Mouse (Mus musculus) intestine, postnatal 0 days (tissue): ENCODE results near the gene Clhc1. TPM values are rescaled to one million over a fixed set of nuclear protein-coding genes. Genes with fewer than 3 reads are reported as not detected.
A peak's percentile ranks its signal among the peaks of the same experiment; 100 is the strongest.

ENCODE experiments used
- ATAC-seq: fragments of 200-750 bp; cut with Nextera tagmentation; 2 replicates; pipeline ENCODE4 v1.8.0; 2017; ENCODE audit warnings: mild to moderate bottlenecking, moderate TSS enrichment, moderate library complexity
- H3K27ac ChIP-seq: fragments of 300-500 bp; sonication (generic); 2 replicates; pipeline ENCODE4 v1.5.1; 2014; ENCODE audit warnings: mild to moderate bottlenecking, low read depth, low read length, moderate library complexity
- H3K27me3 ChIP-seq: fragments of 300-500 bp; sonication (generic); replicated peaks from 2 replicates; pipeline ENCODE4 v1.6.1; 2014; ENCODE audit warnings: low read length, mixed read lengths; ENCODE audit not compliant: control insufficient read depth, insufficient read depth
- H3K36me3 ChIP-seq: fragments of 300-500 bp; sonication (generic); 2 replicates; pipeline ENCODE4 v1.6.1; 2014; ENCODE audit warnings: mild to moderate bottlenecking, moderate library complexity; ENCODE audit not compliant: control insufficient read depth, insufficient read depth
- H3K4me1 ChIP-seq: fragments of 300-500 bp; sonication (generic); replicated peaks from 2 replicates; pipeline ENCODE4 v1.6.1; 2014; ENCODE audit warnings: antibody characterized with exemption, low read length, mixed read lengths; ENCODE audit not compliant: control insufficient read depth, insufficient read depth
- H3K4me2 ChIP-seq: fragments of 300-500 bp; sonication (generic); replicated peaks from 2 replicates; pipeline ENCODE4 v1.6.1; 2014; ENCODE audit warnings: low read depth, mild to moderate bottlenecking, moderate library complexity
- H3K4me3 ChIP-seq: fragments of 300-500 bp; sonication (generic); 2 replicates; pipeline ENCODE4 v1.5.1; 2014; ENCODE audit warnings: low read depth, low read length
- H3K9ac ChIP-seq: fragments of 300-500 bp; sonication (generic); 2 replicates; pipeline ENCODE4 v1.6.1; 2014; ENCODE audit warnings: mild to moderate bottlenecking, low read depth, low read length
- H3K9me3 ChIP-seq: fragments of 300-500 bp; sonication (generic); 2 replicates; pipeline ENCODE4 v1.6.1; 2016; ENCODE audit warnings: mixed run types; ENCODE audit not compliant: control insufficient read depth
- CTCF ChIP-seq: sonication (generic); IDR thresholded peaks from 2 replicates; pipeline ENCODE4 v1.5.1; 2016; ENCODE audit warnings: low read depth, mild to moderate bottlenecking, control low read depth, antibody characterized with exemption, moderate library complexity
- WGBS: fragments of 180-500 bp; shearing (Covaris S2); extraction: QIAGEN DNeasy Blood & Tissue Kit; methylation state at CpG from one replicate; pipeline ENCODE4 v1.1.7; 2014; 5-methylcytosine and 5-hydroxymethylcytosine counted together
- polyA plus RNA-seq: library from polyadenylated mRNA; unstranded; fragments of >200 nt; fragmentation: Nextera tagmentation; extraction: Ambion mirVana; gene quantifications from 2 replicates; pipeline ENCODE4 v1.2.1, GENCODE M21; 2015

Clhc1 gene
- 0.20 TPM in 1 of 2 replicates, not detected in the other for polyA plus RNA-seq

DNA sequence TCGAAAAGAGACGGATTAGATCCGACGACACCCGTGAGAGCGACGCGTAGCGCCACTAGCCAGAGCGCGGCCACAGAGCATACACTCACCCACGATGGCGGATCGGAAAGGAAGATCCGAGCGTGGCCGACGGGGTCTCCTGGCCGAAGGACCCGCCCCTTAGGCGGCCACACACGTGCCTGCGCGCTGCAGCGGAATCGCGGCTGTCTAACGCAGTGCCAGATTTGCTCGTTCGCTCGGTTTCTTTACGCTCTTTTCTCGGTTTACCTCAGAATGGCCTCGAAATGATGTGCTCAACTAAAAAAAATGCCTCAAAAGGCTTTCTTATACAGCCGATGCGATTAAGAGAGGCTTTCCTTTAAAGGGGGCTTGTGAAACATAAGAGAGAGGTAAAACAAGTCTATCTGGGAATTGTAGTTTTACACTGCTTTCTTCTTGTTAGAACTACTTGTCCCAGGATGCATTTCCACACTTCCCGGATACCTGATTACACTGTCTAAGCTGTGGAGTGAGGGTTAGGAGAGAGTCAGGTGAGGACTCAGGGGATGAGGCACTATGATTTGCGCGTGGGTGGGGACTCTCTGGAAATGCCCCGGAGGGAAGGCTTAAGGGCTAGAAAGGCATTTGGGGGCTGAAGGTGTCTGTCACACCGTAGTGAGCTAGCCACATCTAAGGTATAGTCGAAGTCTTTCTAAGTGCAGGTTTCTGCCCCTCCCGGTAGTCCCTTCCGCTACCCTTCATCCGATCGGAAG lies at the start of gene Clhc1, which contains the start of gene Rps27a:
Gene Clhc1 (plus strand): TSS at position 199 of the 752 bp plus-strand sequence.
Gene Rps27a (minus strand): TSS at position 358 of the 752 bp plus-strand sequence.
- H3K4me2 ChIP-seq: peak within 1 kb of the TSS; percentile 80
- under 1% methylated on average over 46 of the region's 46 CpGs for WGBS
- H3K4me1 ChIP-seq: peaks cover 6% of the 10 kb centered on the region
- peak within 1 kb of the TSS; percentile 72 for H3K4me3 ChIP-seq
- ATAC-seq: peak; percentile 99
- H3K36me3 ChIP-seq: peaks cover 19% of the 10 kb centered on the region
- H3K9me3 ChIP-seq: no peaks in the 10 kb centered on the region
- no peaks in the 10 kb centered on the region for H3K27me3 ChIP-seq
- peak; percentile 41; the same call in 1 of the 2 replicates for TF ChIP-seq CTCF
- peak within 1 kb of the TSS; percentile 81 for H3K27ac ChIP-seq
- H3K9ac ChIP-seq: peak within 1 kb of the TSS; percentile 79

DNA sequence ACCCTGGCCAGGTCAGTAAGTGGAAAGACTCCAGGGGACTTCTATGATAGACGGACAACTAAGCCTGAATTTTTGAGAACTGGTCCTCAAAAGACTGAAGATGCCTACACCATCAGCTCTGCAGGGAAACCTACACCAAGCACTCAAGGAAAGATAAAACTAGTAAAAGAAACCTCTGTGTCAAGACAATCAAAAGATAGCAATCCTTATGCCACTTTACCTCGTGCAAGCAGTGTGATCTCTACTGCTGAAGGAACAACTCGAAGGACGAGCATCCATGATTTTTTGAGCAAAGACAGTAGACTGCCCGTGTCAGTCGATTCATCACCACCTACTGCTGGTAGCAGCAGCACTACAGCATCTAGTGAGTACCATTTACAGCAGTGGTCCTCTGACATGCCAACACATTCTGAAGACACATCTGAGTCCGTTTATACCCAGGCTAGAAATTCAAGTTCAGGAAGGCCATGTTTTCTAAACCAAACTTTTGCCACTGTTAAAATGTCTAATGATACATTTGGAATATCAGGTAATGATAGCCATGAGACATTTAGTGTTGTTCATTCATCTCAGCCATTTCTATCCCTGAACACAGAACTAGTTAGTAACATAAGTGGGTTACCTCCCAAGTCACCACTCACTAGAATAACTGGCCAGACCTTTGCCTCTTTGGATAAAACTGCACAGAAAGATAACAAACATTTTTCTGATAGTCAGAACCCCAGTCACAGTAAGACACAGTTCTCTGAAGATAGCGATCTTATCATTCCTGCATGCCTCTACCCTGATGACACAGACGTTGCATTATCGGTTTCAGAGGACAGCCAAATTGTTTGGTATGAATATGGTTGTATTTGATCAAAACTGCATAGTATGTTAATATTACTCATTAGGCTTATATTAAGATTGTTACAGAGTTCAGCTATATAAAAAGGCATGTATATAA lies 43.5 kb upstream of the Clhc1 start:
- TF ChIP-seq CTCF: no peak
- ATAC-seq: no peak
- no peak overlapping the region for H3K4me2 ChIP-seq
- H3K4me1 ChIP-seq: no peaks in the 10 kb centered on the region
- H3K9me3 ChIP-seq: no peaks in the 10 kb centered on the region
- no peaks in the 10 kb centered on the region for H3K27me3 ChIP-seq
- H3K9ac ChIP-seq: no peak overlapping the region
- 85% methylated on average over 10 of the region's 10 CpGs for WGBS
- H3K36me3 ChIP-seq: peaks cover 8% of the 10 kb centered on the region; the same call in 1 of the 2 replicates
- no peak overlapping the region for H3K27ac ChIP-seq
- no peak overlapping the region for H3K4me3 ChIP-seq

DNA sequence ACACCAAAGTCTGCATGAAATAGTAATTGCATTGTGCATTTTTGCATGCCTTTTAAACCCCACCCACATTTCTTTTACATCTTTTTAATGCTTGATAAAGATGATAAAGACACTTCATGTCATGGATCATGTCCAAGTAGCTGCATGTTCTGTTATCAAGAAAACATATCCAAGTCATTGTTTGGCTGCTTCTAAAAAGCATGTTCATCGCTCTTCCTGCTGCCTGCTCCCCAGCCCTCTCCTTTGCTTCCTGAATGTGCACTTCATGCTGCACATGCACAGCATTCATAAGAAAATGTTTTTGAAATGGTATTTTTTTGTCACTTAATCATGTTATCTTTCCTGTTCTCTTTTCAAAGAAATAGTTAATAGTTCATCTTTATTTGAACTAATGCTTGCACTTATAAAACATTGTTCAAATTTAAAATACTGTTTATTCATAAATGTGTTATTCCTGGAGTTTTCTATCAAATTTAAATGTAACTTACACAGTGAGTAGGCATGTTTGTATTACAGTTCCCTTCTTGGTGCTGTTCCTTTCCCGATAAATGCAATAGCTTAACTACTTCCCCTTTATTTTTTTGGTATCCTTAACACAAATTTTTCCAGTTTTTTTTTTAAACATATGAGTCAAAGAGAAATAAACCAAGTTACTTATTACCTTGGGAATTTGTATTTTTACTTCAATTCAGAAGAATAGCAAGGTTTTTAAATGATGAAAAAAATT lies 42.7 kb upstream of the Clhc1 start:
- TF ChIP-seq CTCF: no peak
- no peaks in the 10 kb centered on the region for H3K27me3 ChIP-seq
- H3K9ac ChIP-seq: no peak overlapping the region
- no peak overlapping the region for H3K27ac ChIP-seq
- H3K36me3 ChIP-seq: peaks cover 8% of the 10 kb centered on the region; the same call in 1 of the 2 replicates
- no peak for ATAC-seq
- H3K9me3 ChIP-seq: no peaks in the 10 kb centered on the region
- no peak overlapping the region for H3K4me3 ChIP-seq
- H3K4me2 ChIP-seq: no peak overlapping the region
- whole genome bisulfite sequencing: 92% methylated on average over 2 of the region's 2 CpGs
- H3K4me1 ChIP-seq: no peaks in the 10 kb centered on the region

DNA sequence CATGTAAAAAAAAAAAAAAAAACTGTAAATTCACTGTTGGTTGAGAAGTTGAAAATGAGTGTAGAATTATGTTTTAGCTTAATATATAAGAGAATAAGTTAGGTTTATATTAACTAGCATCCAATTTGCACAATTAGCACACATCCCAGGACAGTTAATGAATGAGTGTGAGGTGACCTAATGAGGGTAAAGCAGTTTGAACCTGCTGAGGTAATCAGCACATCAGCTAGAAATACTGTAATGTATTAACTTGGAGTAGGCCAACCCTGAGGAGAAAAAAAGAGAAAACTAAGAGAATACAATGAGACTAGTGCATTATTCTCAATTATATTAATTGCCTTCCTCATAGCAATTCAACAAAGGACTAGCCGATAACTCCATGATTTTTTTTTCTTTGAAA lies 38.3 kb upstream of the Clhc1 start:
- no peak overlapping the region for H3K4me3 ChIP-seq
- 88% methylated on average over 1 of the region's 1 CpGs for WGBS
- peaks cover 9% of the 10 kb centered on the region for H3K36me3 ChIP-seq
- H3K4me2 ChIP-seq: no peak overlapping the region
- no peak for TF ChIP-seq CTCF
- H3K9ac ChIP-seq: no peak overlapping the region
- H3K27ac ChIP-seq: no peak overlapping the region
- H3K4me1 ChIP-seq: no peaks in the 10 kb centered on the region
- no peak for ATAC-seq
- no peaks in the 10 kb centered on the region for H3K9me3 ChIP-seq
- no peaks in the 10 kb centered on the region for H3K27me3 ChIP-seq

DNA sequence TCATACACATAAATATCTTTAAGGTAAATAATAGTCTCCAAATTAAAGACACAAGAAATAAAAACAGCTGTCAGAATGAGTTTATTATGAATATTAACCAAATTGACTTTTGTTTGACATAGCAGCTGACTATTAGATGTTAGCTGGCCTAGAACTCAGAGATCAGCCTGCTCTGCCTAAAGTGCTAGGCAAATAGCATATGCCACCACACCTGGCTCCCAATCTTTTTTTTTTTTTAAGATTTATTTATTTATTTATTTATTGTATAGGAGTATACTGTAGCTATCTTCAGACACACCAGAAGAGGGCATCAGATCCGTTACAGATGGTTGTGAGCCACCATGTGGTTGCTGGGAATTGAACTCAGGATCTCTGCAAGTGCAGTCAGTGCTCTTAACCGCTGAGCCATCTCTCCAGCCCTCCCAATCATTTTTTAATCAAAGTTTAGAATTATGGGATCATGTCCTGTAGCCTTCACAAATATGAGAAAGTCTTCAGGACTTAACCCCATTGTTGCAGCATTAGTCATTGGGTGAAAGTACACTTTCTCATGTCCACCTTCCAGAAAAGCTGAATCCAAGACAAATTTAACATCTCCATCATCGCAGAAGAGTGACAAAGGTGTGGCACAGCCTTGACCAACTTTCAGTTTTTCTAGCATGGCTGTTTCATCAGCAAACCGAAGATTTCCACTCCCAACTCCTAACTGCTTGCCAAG lies 34.8 kb upstream of the Clhc1 start:
- no peak for ATAC-seq
- no peak overlapping the region for H3K4me3 ChIP-seq
- TF ChIP-seq CTCF: no peak
- no peaks in the 10 kb centered on the region for H3K4me1 ChIP-seq
- no peaks in the 10 kb centered on the region for H3K9me3 ChIP-seq
- H3K36me3 ChIP-seq: peaks cover 7% of the 10 kb centered on the region
- no peak overlapping the region for H3K9ac ChIP-seq
- H3K27me3 ChIP-seq: no peaks in the 10 kb centered on the region
- 91% methylated on average over 4 of the region's 4 CpGs for WGBS
- H3K4me2 ChIP-seq: no peak overlapping the region
- H3K27ac ChIP-seq: no peak overlapping the region
